Mouse (Mus musculus) C3H10T1/2 (cell line): ENCODE results near the gene Uap1. TPM values are rescaled to one million over a fixed set of nuclear protein-coding genes. Genes with fewer than 3 reads are reported as not detected.

ENCODE experiments used
- polyA plus RNA-seq, 2 experiments: library from polyadenylated mRNA; unstranded; fragments of >200 nt; fragmentation: generic; extraction: Trizol; gene quantifications; one replicate each; pipeline ENCODE4 v1.2.1; 2012; ENCODE audit warnings: missing spikeins in 2 of 2

Uap1 gene
- 10 to 100 TPM in 1 of 2 experiments, 1 to 10 TPM in 1; 5.9 to 13.4 TPM for polyA plus RNA-seq

DNA sequence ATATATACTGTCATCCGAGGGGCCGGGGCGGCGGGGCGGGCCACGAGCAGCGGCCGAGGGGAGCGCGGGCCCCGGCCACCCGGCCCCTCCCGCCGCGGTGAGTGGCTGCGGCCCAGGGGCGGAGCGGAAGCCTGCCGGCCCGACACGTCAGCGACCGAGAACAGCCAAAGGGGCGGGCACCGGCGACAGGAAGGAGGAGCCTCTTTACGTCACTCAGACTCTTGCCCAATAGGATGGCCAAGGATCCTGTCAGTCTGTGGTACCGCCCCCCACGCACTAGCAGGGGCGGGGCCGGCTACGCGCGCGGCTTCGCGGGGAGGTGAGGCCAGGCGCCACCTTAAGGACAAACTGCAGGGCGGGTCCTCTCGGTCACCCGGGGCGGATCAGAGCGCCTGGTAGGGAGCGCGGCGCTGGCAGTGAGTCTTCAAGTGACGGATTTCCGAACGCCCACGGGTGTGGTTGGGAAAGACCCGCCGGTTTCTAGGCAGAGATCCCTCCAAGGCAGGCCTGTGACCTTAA is at the start of gene Uap1:
Uap1 (minus strand) TSS at position 144 of the 519 bp plus-strand sequence.

DNA sequence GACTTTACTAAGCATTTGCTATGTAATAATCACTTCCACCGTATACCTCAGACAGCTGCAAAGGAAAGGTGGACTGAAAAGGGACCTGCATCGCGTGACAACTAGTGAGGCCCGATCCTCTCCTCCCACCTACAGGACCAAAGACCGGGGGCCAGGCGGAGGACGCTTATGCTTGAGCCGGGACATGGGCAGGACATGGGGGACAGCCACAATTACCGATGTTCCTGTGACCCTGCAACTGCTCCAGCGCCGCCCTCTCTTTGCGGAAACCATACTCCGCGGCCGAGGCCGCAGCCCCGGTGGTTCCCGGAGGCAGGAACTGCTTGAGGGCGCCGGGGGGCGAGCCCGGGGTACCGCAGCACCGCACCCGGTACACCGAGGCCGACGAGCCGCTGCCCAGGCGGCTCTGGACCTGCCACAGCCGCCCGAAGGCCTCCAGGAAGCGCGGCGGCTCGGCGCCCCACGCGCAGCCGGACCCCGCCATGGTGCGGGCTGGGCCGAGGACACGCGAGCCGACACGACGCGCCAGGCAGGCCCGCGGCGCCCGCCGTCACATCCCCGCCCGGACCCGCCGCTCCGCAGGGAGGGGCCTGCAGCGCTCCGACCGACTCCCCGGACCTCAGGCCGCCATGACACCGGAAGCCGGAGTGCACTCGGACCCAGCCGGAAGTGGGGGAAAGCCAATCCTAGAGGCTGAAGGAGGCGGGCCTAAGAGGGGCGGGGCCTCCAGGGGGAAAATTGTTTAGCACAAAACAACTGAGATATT is 40.2 kb upstream of the Uap1 start, which contains the start of gene Uhmk1:
Uhmk1 (minus strand) TSS at position 641 of the 766 bp plus-strand sequence.

DNA sequence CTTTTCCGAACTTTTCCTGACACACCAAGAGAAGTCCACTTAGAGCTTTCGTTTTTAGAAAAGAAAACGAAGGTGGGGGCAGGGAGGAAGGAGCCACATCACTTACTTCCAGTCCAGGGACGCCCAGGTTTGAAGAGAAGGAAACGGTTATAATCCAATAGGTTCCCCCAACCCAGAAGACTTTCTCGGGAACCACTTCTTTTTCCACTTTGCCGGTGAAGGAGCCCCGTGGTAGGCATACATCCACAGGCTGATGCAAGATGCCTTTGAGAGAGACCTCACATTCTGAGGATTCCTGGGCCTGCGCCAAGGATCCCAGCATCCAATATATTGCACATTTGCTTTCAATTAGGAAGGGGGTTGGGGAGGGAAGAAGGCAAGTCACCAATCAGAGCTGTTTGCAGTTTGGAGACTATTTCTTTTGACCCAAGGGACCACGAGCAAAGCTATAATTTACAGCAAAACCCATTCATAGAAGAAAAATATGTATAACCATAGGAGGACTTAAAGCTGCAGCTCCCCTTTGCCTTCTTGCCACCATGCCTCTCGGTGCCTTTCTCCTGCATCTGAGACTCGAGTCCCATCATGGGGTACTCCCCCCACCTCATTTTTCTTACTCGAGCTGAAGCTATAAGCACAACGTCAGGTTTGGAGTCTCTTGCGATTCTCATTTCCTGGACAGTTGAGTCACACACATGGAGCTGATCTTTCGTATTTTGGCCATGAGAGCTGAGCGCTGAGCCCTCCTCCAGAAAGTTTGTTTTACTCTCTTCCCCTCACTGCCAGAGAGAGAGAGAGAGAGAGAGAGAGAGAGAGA is 64.0 kb downstream of the Uap1 start, which contains the start of gene Ddr2:
Ddr2 (minus strand) TSS at position 247 of the 817 bp plus-strand sequence.

Other genes with a start within 250 kb of the Uap1 start
- under 1 TPM in 1 of 2 experiments, not detected in 1; 0.32 TPM for gene Ccdc190, start 246.3 kb downstream of the Uap1 start, polyA plus RNA-seq
- 1 to 10 TPM in 1 of 2 experiments, under 1 TPM in 1; 0.89 to 4.4 TPM for gene Hsd17b7, start 205.7 kb downstream of the Uap1 start, polyA plus RNA-seq
- gene Ddr2, start 64.2 kb downstream of the Uap1 start, polyA plus RNA-seq, result 10 to 100 TPM in 1 of 2 experiments, 1 to 10 TPM in 1; 2.1 to 30.3 TPM
- 1 to 10 TPM in 1 of 2 experiments, under 1 TPM in 1; 0.48 to 3.3 TPM for gene Uhmk1, start 40.4 kb upstream of the Uap1 start, polyA plus RNA-seq
- under 1 TPM; 0.01 TPM for gene Sh2d1b2, start 57.8 kb upstream of the Uap1 start, polyA plus RNA-seq
- gene Sh2d1b1, start 102.4 kb upstream of the Uap1 start, polyA plus RNA-seq, result under 1 TPM; 0.01 to 0.20 TPM
- under 1 TPM; 0.01 to 0.05 TPM for gene Gm7694, start 131.4 kb upstream of the Uap1 start, polyA plus RNA-seq
- not detected for gene Spata46, start 133.8 kb upstream of the Uap1 start, polyA plus RNA-seq